1 mouse cellular context compared by ENCODE assay signal in genomic region chr4:156032856-156033255, GRCm38 (mm10).
TF ChIP-seq lines count a peak whose summit lies in the region.

No protein-coding gene starts in this region.

TF ChIP-seq in CH12.LX, 34 proteins besides CTCF, POLR2A, EP300 and RAD21 (continued from another document):
- TF ChIP-seq TBP (conservative IDR thresholded peaks at IDR 0.05; ENCODE audit: low read depth, low read length) (no peak), NELFE (IDR thresholded peaks at IDR 0.05; ENCODE audit: low read depth, low read length) (no peak), MEF2A (IDR thresholded peaks at IDR 0.05; ENCODE audit: borderline replicate concordance, low read depth, low read length) (0 out of 2 replicates have a peak, but pooled peaks have one; percentile 32), HCFC1 (IDR thresholded peaks at IDR 0.05; ENCODE audit: low read depth, low read length) (no peak), ZC3H11A (IDR thresholded peaks at IDR 0.05; ENCODE audit: low read depth, low read length) (no peak)
